Mouse (Mus musculus) C2C12 (cell line): ENCODE results near the gene Cux1.

ENCODE experiments used
- CEBPB ChIP-seq: IDR thresholded peaks from one replicate; pipeline ENCODE4 v1.6.1; 2011; ENCODE audit warnings: low read depth, mild to moderate bottlenecking, control low read depth, moderate library complexity
- CTCF ChIP-seq: IDR thresholded peaks from one replicate; pipeline ENCODE4 v1.5.1; 2011; ENCODE audit not compliant: control insufficient read depth, insufficient read depth, insufficient read length
- FOSL1 ChIP-seq: IDR thresholded peaks from one replicate; pipeline ENCODE4 v1.8.0; 2011; ENCODE audit warnings: mild to moderate bottlenecking, low read length; ENCODE audit not compliant: poor library complexity, insufficient read depth, severe bottlenecking
- MAX ChIP-seq: IDR thresholded peaks from one replicate; pipeline ENCODE4 v1.6.1; 2011; ENCODE audit warnings: mild to moderate bottlenecking, control low read depth
- MYOD1 ChIP-seq: IDR thresholded peaks from one replicate; pipeline ENCODE4 v1.6.1; 2011; ENCODE audit warnings: low read depth; ENCODE audit not compliant: control insufficient read depth, insufficient read length
- MYOG ChIP-seq: IDR thresholded peaks from one replicate; pipeline ENCODE4 v1.6.1; 2011; ENCODE audit not compliant: control insufficient read depth, insufficient read length; ENCODE audit errors: extremely low read depth
- USF1 ChIP-seq: IDR thresholded peaks from one replicate; pipeline ENCODE4 v1.6.1; 2011; ENCODE audit warnings: low read depth, mild to moderate bottlenecking, control low read depth, moderate library complexity

DNA sequence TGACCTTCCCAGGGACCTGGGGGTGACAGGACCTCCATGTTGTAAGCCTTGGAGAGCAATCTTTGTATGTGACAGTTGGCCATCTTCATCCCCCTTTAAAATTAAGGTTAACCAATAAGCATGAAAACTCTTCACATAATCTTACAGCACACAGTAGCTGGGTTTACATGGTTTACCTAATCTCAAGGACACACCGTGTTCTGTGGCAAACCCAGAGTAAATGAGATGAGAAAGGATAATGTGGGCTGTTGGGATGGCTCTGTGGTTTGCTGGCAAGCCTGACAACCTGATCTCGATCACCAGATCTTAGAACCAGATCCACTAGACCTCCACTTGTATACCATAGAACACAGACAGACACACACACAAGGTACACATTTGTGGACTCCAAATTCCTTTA is 73.0 kb downstream of the Cux1 start:
- no peak for TF ChIP-seq CEBPB
- TF ChIP-seq USF1, result no peak
- no peak for TF ChIP-seq CTCF
- TF ChIP-seq MAX, result no peak
- no peak for TF ChIP-seq MYOD1
- TF ChIP-seq MYOG, result no peak
- no peak for TF ChIP-seq FOSL1
